Mouse (Mus musculus): ENCODE results near the gene Pdzd7. TPM values are rescaled to one million over a fixed set of nuclear protein-coding genes. Genes with fewer than 3 reads are reported as not detected.

The Pdzd7 gene
- total and polyA plus RNA-seq, 2 experiments from 2014 or later, result 1.9 to 7.7 TPM

- no peak for DNase-seq (ENCODE audit: low spot score)
- no peak overlapping the region for H3K9ac ChIP-seq (replicated peaks; ENCODE audit: low read length)
- no peak for TF ChIP-seq CTCF (IDR thresholded peaks at IDR 0.05; ENCODE audit: low read depth)
- WGBS, result 94% methylated on average over 2 of the region's 2 CpGs
- no peak overlapping the region for H3K4me2 ChIP-seq (ENCODE audit: low read depth, low read length)
- H3K4me1 ChIP-seq (ENCODE audit: insufficient read depth, low read length), result no peaks in the 10 kb centered on the region
- no peaks in the 10 kb centered on the region for H3K9me3 ChIP-seq (ENCODE audit: low read length)
- no peak overlapping the region for H3K27ac ChIP-seq
- no peak for ATAC-seq
- no peak overlapping the region for H3K4me3 ChIP-seq (ENCODE audit: low read length)
- H3K27me3 ChIP-seq (ENCODE audit: insufficient read depth, low read length), result no peaks in the 10 kb centered on the region
- H3K36me3 ChIP-seq (ENCODE audit: insufficient read depth, low read length), result peaks cover 46% of the 10 kb centered on the region
These were observed 64.7 kb downstream of the Pdzd7 start for GRCm38 (mm10) chr19:44980787-44981186.

GRCm38 (mm10) chr19:44977148-44977547 lies 68.4 kb downstream of the Pdzd7 start:
- Histone ChIP-seq H3K4me3 (ENCODE audit: low read length) (no peak overlapping the region), H3K4me2 (ENCODE audit: low read depth, low read length) (no peak overlapping the region), H3K27me3 (ENCODE audit: insufficient read depth, low read length) (no peaks in the 10 kb centered on the region), H3K9me3 (ENCODE audit: low read length) (no peaks in the 10 kb centered on the region), H3K36me3 (ENCODE audit: insufficient read depth, low read length) (peaks cover 77% of the 10 kb centered on the region), H3K4me1 (ENCODE audit: insufficient read depth, low read length) (no peaks in the 10 kb centered on the region), H3K9ac (replicated peaks; ENCODE audit: low read length) (no peak overlapping the region), H3K27ac (no peak overlapping the region)
- DNase-seq (ENCODE audit: low spot score) (no peak), ATAC-seq (no peak)
- WGBS, result 94% methylated on average over 6 of the region's 6 CpGs
- TF ChIP-seq CTCF (IDR thresholded peaks at IDR 0.05; ENCODE audit: low read depth), result no peak

Other genes starting within 250 kb of the Pdzd7 start
- gene Slf2, start 114.6 kb downstream of the Pdzd7 start, total RNA-seq (2014; rRNA removed), result 24.6 and 25.0 TPM in 2 replicates
- 18.3 and 22.3 TPM in 2 replicates for gene Slf2, start 114.6 kb downstream of the Pdzd7 start, polyA plus RNA-seq (2015; fragmentation: Nextera tagmentation; extraction: Ambion mirVana)
- 66.9 and 81.0 TPM in 2 replicates for gene Sema4g, start 56.6 kb downstream of the Pdzd7 start, total RNA-seq (2014; rRNA removed)
- gene Sema4g, start 56.6 kb downstream of the Pdzd7 start, polyA plus RNA-seq (2015; fragmentation: Nextera tagmentation; extraction: Ambion mirVana), result 14.2 and 15.7 TPM in 2 replicates
- 7.5 and 8.6 TPM in 2 replicates for gene Twnk, start 40.1 kb downstream of the Pdzd7 start, total RNA-seq (2014; rRNA removed)
- gene Twnk, start 40.1 kb downstream of the Pdzd7 start, polyA plus RNA-seq (2015; fragmentation: Nextera tagmentation; extraction: Ambion mirVana), result 8.2 and 8.5 TPM in 2 replicates
- 97.1 and 98.4 TPM in 2 replicates for gene Mrpl43, start 39.3 kb downstream of the Pdzd7 start, total RNA-seq (2014; rRNA removed)
- gene Mrpl43, start 39.3 kb downstream of the Pdzd7 start, polyA plus RNA-seq (2015; fragmentation: Nextera tagmentation; extraction: Ambion mirVana), result 109 and 115 TPM in 2 replicates
- 44.1 and 44.7 TPM in 2 replicates for gene Lzts2, start 31.3 kb downstream of the Pdzd7 start, total RNA-seq (2014; rRNA removed)
- 16.4 and 17.0 TPM in 2 replicates for gene Lzts2, start 31.3 kb downstream of the Pdzd7 start, polyA plus RNA-seq (2015; fragmentation: Nextera tagmentation; extraction: Ambion mirVana)
- gene Sfxn3, start 1.8 kb upstream of the Pdzd7 start, total RNA-seq (2014; rRNA removed), result 63.9 and 76.9 TPM in 2 replicates
- gene Sfxn3, start 1.8 kb upstream of the Pdzd7 start, polyA plus RNA-seq (2015; fragmentation: Nextera tagmentation; extraction: Ambion mirVana), result 64.4 and 77.3 TPM in 2 replicates
- 1.7 and 2.8 TPM in 2 replicates for gene Kazald1, start 29.5 kb upstream of the Pdzd7 start, total RNA-seq (2014; rRNA removed)
- 2.6 and 3.2 TPM in 2 replicates for gene Kazald1, start 29.5 kb upstream of the Pdzd7 start, polyA plus RNA-seq (2015; fragmentation: Nextera tagmentation; extraction: Ambion mirVana)
- 0.61 and 1.2 TPM in 2 replicates for gene Tlx1, start 105.0 kb upstream of the Pdzd7 start, total RNA-seq (2014; rRNA removed)
- 0.61 and 0.93 TPM in 2 replicates for gene Tlx1, start 105.0 kb upstream of the Pdzd7 start, polyA plus RNA-seq (2015; fragmentation: Nextera tagmentation; extraction: Ambion mirVana)
- 27.0 and 32.2 TPM in 2 replicates for gene Lbx1, start 190.1 kb upstream of the Pdzd7 start, total RNA-seq (2014; rRNA removed)
- 9.2 and 9.6 TPM in 2 replicates for gene Lbx1, start 190.1 kb upstream of the Pdzd7 start, polyA plus RNA-seq (2015; fragmentation: Nextera tagmentation; extraction: Ambion mirVana)